Mouse (Mus musculus) frontal cortex, adult 2 months (tissue): ENCODE data around the gene Clic4. TPM values are rescaled to one million over a fixed set of nuclear protein-coding genes. Genes with fewer than 3 reads are reported as not detected.
"Not testable (repeated sequence)": the region's sequence is repeated elsewhere in the genome, so short reads cannot be mapped to it uniquely, and the experiment has no call there.

Experiments used
- DNase-seq, 2 experiments: peaks; one replicate each; pipeline ENCODE4 v3.0.0; 2022; ENCODE audit warnings: low spot score in 1 of 2; ENCODE audit errors: extremely low spot score in 1 of 2
- polyA plus RNA-seq: library from polyadenylated mRNA; depleted of rRNA; stranded (reverse); fragments of >200 nt; gene quantifications from 2 replicates; pipeline ENCODE4 v1.2.3, GENCODE M21; 2012

Clic4 gene
- polyA plus RNA-seq, 1 experiment: 67.3 TPM

DNA sequence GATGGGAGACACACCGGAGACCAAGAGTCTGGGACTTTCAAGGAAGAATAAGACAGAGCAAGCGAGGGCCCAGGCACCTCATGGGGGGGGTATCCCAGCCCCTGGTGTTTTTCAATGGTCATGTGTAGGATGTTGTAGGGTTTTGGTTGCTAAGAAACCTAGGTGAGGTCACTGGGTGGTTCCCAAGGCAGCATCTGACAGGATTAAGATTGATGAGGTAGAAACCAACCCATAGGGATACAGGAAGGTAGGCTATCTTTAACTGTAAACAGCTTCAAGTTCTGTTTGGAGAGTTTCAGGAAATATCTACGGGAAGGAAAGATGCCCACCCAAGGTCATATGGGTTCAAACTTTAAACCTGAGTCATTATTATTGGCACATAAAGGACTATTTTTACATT lies 21.2 kb upstream of the Clic4 start:
- no peak for DNase-seq

DNA sequence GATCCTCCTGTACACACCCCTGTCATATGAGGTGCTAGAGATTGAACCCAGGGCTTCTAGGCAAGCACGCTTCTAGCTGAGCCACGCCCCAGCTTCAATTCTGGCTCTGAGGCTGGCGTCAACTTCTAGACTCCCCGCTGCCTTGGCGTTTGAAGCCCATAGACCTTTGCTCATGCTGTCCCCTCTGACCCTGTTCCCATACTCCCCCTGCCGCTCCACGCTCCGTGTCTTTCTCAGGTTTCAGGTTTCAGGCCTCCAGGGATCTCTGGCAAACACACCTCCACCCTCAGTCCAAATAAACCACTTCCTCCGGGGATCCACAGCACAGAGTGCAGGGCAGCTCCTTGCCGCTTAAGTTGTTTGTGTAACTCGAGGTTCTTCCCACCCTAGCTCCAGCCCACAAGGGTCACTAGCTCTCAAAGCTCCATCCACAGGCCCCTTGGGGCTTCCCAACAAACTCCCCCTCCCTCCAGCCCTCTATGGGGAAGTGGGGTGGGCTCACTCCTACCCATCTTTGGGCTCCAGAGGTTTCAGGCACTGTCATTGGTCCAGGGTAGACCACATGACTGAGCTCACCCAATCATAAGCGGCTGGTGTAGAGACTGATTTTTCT lies 20.0 kb upstream of the Clic4 start:
- no peak for DNase-seq

- DNase-seq: no peak
Observed at GRCm38 (mm10) chr4:135291841-135292240, 19.2 kb upstream of the Clic4 start.

DNA sequence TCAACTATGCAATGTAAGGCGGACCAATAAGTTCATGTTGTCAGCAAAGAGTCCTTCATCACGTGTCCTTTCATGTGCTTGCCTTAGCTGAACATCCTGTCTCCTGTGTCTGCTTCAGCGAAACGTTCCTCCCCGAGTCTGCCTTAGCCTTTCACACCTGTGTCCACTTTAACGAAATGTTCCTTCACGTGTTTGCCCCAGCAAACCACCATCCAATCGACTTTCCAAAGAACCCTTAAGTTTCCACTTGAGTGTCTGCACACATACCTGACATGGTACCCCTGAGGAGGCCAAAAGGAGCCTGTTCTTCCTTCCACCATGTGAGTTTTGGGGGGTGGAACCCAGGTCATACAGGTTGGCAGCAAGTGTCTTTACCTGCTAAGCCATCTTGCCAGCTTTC lies 18.6 kb upstream of the Clic4 start:
- no peak for DNase-seq

DNA sequence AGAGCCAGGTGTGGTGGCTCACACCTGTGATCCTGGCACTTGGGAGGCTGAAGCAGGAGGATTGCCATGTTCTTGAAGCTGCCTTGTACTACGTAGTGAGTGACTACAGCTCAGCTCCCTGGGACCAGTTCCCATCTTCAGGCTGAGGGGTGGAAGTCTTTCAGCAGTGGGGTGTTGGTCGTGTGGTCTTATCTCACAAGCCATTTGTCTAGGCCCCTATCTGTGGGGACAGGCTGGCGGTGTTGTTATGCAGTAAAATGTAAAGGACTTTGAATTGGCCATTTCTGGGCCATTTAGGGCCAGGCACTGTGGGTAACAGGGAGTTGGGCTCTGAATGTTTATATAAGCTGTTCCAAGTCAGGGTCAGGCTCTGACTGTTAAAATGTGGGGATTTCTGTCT lies 15.4 kb upstream of the Clic4 start:
- no peak for DNase-seq

DNA sequence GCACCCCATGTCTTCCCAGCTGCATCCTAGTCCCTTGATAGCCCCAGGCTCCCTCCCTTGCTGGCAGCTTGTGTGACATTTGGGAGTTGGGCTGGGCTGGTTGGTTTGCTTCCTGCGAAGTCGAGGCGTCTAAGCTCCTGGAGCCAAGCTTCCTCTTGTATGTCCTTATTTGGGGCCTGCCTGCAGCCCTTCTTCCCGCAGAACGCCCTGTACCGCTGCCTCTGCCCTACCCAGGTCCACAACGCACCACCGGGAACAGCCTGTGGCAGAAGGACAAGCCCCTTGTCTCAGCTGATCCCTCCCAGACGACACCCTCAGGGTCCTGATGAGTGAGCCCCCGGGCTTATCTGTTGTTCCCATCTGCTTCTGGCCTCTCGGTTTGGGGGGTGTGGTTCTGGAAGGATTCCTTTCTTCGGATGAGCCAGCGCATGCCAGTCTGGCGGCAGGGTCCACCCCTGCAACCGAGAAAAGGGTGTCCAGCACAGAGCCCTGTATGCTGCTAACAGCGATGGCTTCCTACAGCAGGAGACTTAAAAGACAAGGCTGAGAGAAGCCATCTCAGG lies 14.3 kb upstream of the Clic4 start:
- DNase-seq: no peak

- no peak for DNase-seq
Observed at GRCm38 (mm10) chr4:135286033-135286622, 13.5 kb upstream of the Clic4 start.

- DNase-seq: no peak
Observed at GRCm38 (mm10) chr4:135285436-135285835, 12.8 kb upstream of the Clic4 start.

GRCm38 (mm10) chr4:135283875-135284274 lies 11.3 kb upstream of the Clic4 start:
- DNase-seq: no peak

DNA sequence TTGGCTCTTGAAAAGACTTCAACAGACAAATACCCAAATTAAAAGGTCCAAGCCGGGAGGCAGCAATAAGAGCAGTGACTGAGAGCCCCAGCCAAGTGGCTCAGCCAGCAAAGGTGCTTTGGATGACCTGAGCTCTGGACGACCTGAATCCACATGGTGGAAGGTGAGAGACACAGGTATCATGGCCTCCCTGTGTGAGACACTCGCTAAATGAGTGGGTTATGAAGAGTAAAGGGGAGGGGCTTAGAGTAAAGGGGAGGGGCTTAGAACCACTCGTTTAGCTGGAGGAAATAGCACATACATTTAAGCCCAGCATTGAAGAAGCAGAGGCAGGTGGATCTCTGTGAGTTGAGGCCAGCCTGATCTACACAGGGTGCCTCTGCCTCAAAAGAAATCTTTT lies 10.8 kb upstream of the Clic4 start:
- DNase-seq: no peak

- peak in 1 of 2 experiments; percentile 27 for DNase-seq
Observed at GRCm38 (mm10) chr4:135282651-135283290, 10.2 kb upstream of the Clic4 start.

DNA sequence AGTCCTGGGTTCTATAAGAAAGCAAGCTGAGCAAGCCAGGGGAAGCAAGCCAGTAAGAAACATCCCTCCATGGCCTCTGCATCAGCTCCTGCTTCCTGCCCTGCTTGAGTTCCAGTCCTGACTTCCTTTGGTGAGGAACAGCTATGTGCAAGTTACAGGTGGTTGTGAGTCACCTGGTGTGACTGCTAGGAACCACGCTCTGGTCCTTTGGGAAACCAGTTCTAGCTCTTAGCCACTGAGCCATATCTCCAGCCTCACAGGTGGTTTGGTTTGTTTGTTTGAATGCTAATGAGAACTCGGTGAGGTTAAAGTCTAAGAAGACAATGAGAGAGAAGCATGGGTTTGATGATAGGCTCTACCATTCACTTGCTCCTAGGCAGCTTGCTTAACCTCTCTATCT lies 7.4 kb upstream of the Clic4 start:
- not testable (repeated sequence) for DNase-seq

DNA sequence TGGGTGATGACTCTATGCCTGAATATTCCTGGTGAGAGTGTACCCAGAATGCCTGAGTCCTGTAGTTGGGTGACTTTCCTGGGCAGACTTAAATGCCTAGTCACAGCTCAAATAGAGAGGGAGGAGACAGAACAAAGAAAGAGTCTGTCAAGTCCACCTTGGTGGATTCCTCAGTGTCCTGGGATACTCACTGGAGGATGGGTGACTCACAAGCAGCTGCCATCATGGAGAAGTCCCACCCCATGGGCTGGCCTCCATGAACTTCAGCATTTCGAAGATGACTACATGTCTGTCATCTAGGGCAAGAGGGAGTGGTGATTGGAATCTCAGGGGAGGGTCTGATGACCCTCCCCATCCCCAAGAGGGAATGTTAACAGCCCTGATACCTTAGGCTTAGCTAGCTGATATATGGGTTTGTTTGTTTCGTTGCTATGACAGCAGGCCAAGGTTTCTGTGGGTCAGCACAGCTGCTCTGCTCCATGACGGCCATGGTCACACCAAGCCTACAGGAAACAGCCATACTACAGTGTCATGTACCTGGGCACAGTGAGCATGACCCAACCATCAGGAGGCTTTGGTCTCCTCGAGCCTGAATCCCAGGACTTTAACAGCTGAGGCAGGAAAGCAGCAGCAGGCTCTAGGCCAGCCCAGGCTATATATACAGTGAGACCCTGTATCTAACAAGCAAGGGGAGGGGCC lies 4.2 kb upstream of the Clic4 start:
- no peak for DNase-seq

DNA sequence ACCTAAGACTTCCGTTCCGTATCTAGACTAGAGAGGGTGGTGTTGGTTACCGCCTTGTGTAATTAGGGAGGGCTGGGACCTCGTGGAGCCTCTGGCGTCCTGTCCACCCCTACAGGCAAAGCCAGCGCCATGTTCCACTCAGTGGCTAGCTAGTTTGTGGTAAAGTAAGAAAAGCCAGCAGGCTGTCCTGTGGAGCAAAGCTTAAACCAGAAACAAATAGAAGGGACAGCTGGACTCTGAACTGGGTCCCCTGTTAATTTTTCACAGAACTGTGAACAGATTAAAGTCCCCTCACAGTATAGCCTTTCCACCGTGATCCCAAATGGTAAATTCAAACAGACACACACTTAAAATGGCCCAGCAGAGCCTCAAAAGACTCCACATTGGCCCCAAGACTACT lies 2.1 kb upstream of the Clic4 start:
- DNase-seq: no peak

DNA sequence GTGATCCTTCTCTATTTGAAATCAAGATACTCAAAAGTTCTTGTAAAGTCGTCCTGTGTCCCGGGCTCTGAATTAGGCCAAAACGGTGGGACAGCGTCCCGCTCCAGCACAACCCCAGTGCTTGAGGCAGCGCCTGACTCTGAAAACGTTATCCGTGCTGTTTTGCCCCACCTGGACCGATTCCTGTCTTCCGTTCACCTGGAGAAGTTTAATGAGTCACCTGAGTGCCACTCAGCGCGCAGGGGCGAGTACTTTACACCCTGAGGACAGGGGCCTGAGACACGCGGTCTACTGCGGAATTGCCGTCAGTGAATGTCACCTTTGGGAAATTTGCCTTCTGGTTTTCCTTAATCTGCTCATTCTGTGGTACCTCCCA lies 681 bp upstream of the Clic4 start:
- no peak for DNase-seq

DNA sequence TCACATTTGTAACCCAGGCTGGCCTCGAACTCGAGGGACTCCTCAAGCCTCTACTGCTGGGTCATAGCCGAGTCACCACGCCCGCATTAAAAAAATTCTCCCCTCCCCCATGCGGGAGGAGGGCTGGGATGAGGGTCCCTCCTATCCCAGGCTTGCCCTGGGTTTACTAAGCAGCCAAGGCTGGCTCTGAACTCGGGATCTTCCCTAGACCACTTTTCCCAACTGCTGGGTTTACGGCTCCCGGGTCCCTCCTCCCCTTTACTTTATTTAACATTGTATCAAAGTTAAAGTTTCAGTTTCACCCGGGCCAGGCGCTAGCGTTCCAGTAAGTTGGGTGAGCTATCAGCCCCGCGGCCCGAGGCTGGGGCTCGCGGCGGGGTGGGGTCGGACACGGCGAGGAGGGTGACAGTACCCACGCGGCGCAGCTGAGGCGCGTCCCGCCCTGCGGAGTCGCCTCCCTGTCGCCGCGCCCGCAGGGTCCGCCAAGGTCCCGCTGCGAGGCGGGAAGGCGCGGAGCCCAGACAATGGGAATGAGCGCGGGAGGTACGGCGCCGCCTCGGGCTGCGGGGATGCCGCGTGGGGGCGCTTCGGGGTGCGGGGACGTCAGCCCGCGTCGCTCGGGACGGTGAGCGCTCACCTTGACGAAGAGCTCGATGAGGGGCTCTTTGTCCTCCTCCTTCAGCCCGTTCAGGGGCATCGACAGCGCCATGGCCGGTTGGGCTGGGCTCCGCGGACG lies 565 bp downstream of the Clic4 start:
- DNase-seq: peak in 1 of 2 experiments; percentile 19

GRCm38 (mm10) chr4:135271419-135271828 lies 1.2 kb downstream of the Clic4 start:
- no peak for DNase-seq

DNA sequence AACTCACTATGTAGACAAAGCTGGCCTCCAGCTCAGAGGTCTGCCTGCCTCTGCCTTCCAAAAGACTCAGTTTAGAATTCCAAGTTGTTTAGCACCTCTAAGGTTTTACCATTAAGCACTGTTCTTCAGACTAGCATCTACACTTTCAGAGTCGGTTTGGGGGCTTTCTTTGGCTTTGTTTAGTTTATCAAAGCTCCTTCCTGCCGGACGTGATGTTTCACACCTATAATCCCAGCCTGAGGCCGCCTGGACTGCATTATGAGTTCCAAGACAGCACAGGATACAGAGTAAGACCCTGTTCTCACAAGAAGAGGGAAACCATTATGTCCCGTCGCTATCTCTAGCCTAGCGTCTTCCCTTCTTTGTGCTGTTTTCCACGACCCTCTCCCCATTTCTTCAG lies 2.1 kb downstream of the Clic4 start:
- DNase-seq: no peak

GRCm38 (mm10) chr4:135269656-135270341 lies 2.8 kb downstream of the Clic4 start:
- no peak for DNase-seq

GRCm38 (mm10) chr4:135267521-135267920 lies 5.1 kb downstream of the Clic4 start:
- no peak for DNase-seq
